Mouse (Mus musculus) monocyte, adult 5-6 weeks (primary cell): ENCODE measurements around the gene Dlg2. TPM values are rescaled to one million over a fixed set of nuclear protein-coding genes. Genes with fewer than 3 reads are reported as not detected.

ENCODE experiments used
- ATAC-seq: fragments of 153-309, 156-312 bp; replicated peaks from 2 replicates; pipeline ENCODE4 v1.8.0; 2017; ENCODE audit warnings: mild to moderate bottlenecking; ENCODE audit not compliant: low TSS enrichment, insufficient number of reproducible peaks, severe bottlenecking, poor library complexity, low FRiP score
- total RNA-seq: library from RNA; stranded (forward); fragments of 200-1000, 200-491, 200-594 nt; gene quantifications from 3 replicates; pipeline ENCODE4 v1.2.3, GENCODE M21; 2017

The Dlg2 gene
- total RNA-seq, 1 experiment from 2014 or later = 1.7 TPM

DNA sequence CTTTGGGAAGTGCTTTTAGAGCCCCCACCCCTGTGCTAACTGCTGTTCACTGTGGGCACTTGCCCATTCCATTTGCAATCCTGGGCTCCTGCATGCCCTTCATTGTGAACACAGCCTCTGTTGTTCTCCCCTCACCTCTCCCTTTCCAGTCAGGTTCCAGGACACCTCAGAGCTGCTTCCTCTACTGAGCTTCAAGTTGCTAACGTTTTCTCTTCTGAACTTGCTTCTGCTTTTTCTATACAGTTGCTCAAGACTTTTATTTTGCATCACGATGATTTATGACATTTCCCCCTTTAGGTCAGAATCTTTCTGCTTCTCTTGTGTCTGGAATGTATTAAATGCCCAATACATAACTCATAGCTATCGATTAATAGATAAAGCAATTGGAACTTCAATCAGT is 1674.3 kb downstream of the Dlg2 start:
- no peak for ATAC-seq

DNA sequence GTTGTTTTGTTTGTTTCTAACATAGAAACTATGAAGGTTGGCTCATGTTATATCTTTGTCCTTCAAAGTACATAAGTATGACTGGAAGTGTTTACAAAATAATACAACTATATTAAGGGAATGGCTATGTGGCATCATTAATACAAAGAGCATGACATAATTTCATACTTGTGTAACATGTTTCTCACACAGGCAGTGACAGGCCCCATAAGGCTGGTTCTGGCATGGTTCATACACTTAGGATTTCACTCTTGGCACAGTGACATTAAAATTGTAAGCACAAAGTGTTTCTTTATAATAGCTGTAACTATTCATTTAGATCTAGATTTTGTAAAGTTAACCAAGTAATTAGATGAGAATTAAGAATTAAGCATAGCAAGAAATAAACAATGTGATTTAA is 1678.1 kb downstream of the Dlg2 start:
- no peak for ATAC-seq

DNA sequence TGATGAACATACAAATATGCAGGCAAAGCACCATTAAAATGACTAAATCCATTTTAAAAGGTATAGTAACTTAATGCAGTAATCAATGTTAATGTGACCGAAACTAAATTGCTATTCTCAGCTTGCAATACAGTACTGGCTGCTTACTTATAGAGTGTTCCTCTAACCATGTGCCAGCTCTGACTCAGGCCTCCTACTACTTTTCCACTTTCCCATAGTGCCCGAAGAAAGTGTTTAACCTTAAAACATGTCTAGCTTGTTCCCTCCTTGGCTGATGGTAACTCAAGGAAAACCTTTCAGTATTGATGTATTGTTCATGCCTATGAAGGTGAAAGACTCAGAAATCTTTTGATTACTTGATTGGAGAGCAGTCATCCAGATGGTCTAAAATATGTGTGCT is 1686.7 kb downstream of the Dlg2 start:
- ATAC-seq = no peak

DNA sequence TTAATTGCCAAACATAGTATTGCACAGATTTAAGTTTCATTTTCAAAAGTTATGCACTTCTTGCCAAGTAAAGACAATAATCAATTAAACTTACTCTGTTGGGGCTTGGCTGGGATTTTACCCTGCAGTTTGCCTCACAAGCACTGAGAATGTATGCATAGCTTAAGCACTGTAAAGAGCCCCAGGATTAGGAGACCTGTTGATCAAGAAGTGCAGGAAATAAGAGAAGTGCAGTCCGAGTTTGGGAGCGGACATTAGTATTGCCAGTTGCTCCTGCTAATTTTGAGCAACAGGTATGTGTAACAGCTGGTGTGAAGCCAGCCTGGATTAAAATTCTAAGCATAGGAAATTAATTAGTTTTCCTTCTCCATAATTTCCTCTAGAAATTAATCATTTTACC is 1687.8 kb downstream of the Dlg2 start:
- no peak for ATAC-seq

DNA sequence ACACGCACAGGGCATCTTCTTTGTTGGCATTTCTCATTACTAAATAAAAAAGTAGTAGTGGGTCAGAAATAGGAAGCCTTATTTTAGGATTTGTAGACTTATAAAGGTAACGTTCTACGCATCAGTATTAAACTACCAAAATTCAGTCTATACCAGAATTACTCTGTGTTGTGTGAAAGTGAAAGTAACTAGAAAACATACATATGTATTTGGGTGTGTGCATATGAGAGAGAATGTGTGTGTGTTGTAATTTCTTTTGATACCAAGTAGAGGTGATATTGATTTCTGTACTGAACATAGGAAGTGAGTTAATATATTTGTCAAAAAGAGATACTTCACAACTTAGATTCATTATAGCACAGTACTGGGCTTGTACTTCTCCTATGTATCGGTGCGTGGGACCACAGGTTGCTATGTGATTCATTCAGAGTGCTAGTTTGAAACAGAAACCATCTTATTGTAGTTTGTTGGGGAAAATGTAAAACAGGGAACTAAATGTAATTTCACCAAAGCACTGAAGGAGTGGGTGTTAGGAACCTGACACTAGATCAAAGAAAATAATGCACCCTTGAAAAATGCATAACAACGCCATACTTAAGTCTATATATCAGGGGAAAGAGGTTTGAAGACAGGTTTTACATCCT is 1688.5 kb downstream of the Dlg2 start:
- no peak for ATAC-seq

- ATAC-seq = no peak
Observed at GRCm38 (mm10) chr7:92180029-92180428, 1703.6 kb downstream of the Dlg2 start.

GRCm38 (mm10) chr7:92180591-92181587 is 1704.4 kb downstream of the Dlg2 start:
- ATAC-seq = no peak

DNA sequence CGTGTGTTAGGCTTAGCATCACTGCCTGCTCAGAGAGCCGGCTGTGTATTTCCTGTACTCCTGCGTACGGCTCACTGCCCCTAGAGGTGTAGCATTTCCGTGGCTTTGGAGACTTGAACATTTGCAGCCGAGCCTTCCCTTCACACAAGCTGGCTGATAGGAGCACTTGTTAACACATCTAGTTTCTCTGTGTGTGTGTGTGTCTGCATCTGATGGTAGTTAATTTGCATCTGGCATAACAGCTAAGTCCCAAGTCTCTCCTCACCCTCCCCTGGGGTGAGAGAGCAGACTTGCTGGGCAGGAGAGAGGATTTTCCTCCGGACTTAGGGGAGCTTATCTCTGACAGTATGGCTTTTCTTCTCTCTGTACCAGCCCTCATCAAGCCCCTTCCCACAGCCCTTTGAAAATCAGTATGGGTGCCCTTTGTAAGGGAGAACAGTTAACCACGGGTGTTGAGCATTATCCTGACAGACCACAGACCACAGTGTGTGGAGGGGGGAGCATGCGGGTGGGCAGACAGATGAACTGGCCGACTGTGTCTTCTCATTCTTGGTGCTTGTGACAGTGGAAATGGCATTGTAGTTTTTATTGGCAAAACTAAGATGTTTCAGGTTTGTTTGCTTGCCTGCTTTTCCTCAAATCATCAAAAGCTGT is 1705.6 kb downstream of the Dlg2 start:
- no peak for ATAC-seq

DNA sequence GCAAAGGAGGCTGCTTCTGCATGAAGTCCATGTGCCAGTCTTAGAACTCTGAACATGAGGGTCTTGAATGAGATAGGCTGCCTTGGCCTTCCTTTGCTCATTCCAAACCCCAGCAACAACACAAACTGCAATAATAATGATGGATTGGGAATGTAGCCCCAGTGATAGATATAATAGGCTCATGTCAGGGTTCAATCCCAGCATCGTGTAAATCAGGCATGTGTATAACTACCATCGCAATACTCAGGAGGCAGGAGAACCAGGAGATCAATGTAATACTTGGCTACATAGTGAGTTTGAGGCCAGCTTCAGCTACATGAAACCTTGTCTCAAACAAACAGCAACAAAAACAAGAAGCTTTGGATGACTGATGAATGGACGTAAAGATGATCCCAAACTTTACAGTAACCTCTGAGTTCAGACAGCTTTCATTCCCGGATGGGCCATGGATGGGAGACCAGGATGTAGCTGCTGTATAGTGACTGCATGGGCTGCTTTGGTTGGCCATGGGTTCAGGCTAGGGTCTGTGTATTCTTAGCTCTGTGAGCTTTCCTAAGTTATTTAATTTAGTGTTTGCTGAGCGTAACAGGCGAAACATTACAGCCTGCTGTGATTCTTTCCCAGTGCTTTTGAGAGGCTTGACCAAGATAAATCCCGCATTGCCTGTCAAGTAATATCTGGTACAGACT is 1708.0 kb downstream of the Dlg2 start:
- no peak for ATAC-seq

DNA sequence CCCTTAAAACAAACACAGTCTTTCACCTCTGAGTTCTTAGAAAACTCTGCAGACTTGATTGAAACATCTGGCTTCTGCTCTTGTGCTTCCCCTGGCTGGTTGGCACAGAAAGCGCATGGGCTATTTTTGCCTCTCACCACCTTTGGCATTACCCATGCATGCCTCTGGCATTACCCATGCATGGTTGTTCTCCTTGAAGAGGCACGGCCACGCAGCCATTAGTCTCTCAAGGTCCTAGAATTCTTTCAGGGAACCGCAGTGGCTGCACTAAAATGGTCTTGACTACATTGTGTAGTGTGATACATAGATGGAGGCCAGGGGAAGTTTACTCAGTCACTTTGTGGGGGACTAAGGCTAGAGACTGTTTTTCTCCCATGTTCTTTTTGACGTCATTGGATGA is 1709.9 kb downstream of the Dlg2 start:
- no peak for ATAC-seq

GRCm38 (mm10) chr7:92189149-92189548 is 1712.7 kb downstream of the Dlg2 start:
- no peak for ATAC-seq

DNA sequence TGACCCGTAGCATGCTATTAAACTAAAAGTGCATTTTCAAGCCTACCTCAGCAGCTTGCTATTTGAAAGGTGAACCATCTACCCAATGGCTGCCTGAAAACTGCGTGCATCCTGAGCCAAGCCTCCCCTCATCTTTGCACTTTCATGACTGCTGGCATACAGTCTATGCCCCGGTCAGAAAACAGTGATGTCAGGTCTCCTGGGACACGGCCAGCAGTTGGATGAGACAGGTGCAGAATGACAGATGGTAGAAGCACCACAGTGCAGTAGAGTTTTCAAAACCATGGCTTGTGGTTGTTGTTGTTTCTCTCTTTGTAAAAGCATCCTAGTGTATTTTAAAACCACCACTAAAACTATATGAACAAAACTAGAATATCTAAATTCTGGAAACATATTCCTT is 1719.5 kb downstream of the Dlg2 start:
- no peak for ATAC-seq

GRCm38 (mm10) chr7:92197621-92198020 is 1721.1 kb downstream of the Dlg2 start:
- ATAC-seq = no peak

DNA sequence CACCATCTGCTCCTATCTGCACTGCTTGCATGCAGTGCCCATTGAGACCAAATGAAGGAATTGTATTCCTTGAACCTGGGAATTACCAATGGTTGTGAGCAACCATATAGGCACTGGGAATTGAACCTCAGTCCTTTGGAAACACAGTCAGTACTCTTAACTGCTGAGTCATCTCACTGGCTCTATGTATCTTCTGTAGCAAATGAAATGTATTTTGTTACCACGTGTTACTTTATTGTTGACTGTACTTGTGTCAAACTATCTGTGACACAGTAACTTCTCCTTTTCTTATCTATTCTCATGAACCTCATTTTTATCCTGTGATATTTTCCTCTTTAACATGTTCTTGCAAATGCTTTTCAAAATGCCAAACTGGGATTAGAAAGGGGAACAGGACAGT is 1722.7 kb downstream of the Dlg2 start:
- no peak for ATAC-seq

DNA sequence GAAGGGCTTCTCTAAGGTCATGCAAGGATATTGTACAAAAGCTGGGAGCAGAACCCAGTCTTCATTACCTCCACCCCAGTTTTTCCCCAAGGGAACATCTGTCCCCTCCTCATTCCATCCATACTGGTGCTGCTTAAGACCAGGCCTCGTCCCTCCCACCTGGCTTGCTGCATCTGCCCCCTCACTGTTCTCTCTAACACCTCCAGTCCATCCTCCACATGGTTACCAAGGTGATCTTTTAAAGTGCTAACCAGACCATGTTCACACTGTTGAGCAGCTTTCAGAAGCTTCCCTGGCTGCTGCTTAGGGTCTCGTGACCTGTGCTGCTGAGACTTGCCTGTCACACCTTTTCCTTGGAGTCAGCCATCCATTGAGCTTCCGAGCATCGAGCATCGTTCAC is 1734.2 kb downstream of the Dlg2 start:
- ATAC-seq = no peak

DNA sequence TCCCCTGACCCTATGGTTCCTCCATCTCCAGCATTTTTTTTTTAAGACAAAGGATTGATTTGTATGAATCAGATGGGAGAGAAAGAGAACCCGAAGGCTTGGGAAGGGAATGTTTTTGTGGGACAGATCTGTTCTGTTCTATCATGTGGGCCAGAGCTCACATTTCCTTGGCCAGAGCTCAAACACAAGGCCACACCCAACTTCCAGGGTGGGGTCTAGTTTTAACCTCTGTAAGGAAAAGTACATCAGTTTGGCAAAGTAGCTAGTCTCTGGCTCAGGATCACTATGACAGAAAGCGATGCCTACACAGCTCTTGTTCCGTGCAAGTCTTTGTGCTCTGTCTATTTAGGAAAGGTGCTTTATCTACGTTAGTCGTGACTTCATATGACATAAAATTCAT is 1737.3 kb downstream of the Dlg2 start:
- ATAC-seq = no peak

- ATAC-seq = no peak
Observed at GRCm38 (mm10) chr7:92218171-92218570, 1741.7 kb downstream of the Dlg2 start.

DNA sequence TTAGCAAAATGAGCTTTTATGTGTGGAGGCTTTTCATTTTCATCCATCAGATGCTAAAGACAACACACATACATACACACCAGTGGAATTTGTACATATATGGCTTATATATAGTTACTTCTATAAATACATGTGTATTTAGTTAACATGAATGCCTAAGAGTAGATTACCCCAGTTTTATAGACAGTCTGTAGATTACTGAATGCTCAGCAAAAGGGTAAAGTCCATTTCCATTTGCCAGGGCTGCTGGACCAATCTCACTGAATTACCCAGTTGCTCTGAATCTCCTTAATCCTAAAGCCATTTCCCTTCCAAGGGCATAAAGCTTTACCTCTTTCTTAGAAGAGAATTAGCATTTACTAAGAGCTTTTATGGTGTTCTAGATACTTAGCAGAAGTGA is 1744.1 kb downstream of the Dlg2 start:
- no peak for ATAC-seq
